Mouse (Mus musculus): Measurements from ENCODE around the gene Rnpep. TPM values are rescaled to one million over a fixed set of nuclear protein-coding genes. Genes with fewer than 3 reads are reported as not detected.

Rnpep gene
- polyA plus RNA-seq (2015; fragmentation: Nextera tagmentation; extraction: Ambion mirVana) = 32.8 and 40.2 TPM in 2 replicates

DNA sequence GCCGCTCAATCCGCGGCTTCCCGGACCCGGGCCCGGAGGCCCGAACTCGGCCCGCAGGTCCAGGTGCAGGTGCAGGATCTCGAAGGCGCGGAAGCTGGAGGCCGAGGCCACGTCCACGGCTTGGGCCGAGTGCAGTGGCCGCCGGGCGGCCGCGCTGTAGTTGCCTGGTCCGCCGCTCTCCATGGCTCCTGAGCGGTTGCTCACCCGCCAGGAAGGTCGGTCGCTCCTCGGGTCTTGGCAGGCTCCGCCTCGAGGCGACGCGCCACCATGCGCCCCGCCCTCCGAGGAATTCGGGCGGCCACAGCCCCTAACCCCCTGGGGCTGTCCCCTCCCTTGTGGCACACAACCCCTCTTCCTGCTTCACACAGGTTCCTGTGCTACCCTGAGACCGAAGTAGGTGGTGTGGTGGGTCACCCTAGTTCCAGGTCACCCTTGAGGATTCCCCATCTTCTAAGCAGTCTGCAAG lies at the start of gene Rnpep:
Gene Rnpep (minus strand): TSS at position 259 of the 466 bp plus-strand sequence.

DNA sequence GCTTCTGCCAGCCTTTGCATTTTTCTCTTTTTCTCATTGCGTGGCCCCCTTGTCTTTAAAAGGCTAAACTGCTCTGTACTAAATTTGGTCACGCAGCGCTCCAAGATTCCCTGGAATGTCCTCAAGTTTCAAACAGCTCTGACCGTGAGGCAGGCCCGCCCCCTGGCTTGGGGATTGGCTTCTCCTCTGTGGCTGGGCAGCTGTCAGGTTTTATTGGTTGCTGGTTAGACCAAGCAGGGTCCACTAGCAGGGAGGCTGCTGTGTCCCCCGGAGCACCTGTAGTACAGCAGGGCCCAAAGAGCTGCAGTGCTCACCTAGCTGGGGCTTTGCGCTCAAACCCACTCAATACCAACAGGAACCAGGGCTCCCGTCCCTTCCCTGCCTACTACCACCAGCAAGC lies 40.7 kb upstream of the Rnpep start, which contains the start of gene Lmod1:
Gene Lmod1 (plus strand): TSS at position 237 of the 400 bp plus-strand sequence.

GRCm38 (mm10) chr1:135313284-135314031 lies 29.6 kb upstream of the Rnpep start, which contains the start of gene Timm17a:
TSS of gene Timm17a (minus strand) at chr1:135313778.

GRCm38 (mm10) chr1:135258380-135259127 lies 25.3 kb downstream of the Rnpep start, which contains the start of gene Elf3:
TSS of gene Elf3 (minus strand) at chr1:135258568.

Other genes starting within 250 kb of the Rnpep start
- gene Lgr6, start 178.8 kb downstream of the Rnpep start, polyA plus RNA-seq (2015; fragmentation: Nextera tagmentation; extraction: Ambion mirVana) = 6.3 and 8.7 TPM in 2 replicates
- 26.3 and 26.9 TPM in 2 replicates for gene Ptpn7, start 151.4 kb downstream of the Rnpep start, polyA plus RNA-seq (2015; fragmentation: Nextera tagmentation; extraction: Ambion mirVana)
- 17.4 and 25.4 TPM in 2 replicates for gene Arl8a, start 137.3 kb downstream of the Rnpep start, polyA plus RNA-seq (2015; fragmentation: Nextera tagmentation; extraction: Ambion mirVana)
- not detected in 2 replicates for gene Gpr37l1, start 116.4 kb downstream of the Rnpep start, polyA plus RNA-seq (2015; fragmentation: Nextera tagmentation; extraction: Ambion mirVana)
- 0.17 TPM in 1 of 2 replicates, not detected in the other for gene Elf3, start 25.5 kb downstream of the Rnpep start, polyA plus RNA-seq (2015; fragmentation: Nextera tagmentation; extraction: Ambion mirVana)
- gene Timm17a, start 29.7 kb upstream of the Rnpep start, polyA plus RNA-seq (2015; fragmentation: Nextera tagmentation; extraction: Ambion mirVana) = 136 and 154 TPM in 2 replicates
- gene Lmod1, start 40.7 kb upstream of the Rnpep start, polyA plus RNA-seq (2015; fragmentation: Nextera tagmentation; extraction: Ambion mirVana) = 1.1 and 1.2 TPM in 2 replicates
- 6.0 and 8.9 TPM in 2 replicates for gene Shisa4, start 91.2 kb upstream of the Rnpep start, polyA plus RNA-seq (2015; fragmentation: Nextera tagmentation; extraction: Ambion mirVana)
- 30.0 and 31.7 TPM in 2 replicates for gene Ipo9, start 146.4 kb upstream of the Rnpep start, polyA plus RNA-seq (2015; fragmentation: Nextera tagmentation; extraction: Ambion mirVana)